Mouse (Mus musculus) right cerebral cortex, postnatal 4 days (tissue): Measurements from ENCODE around the gene B3galt4.

Experiments
- DNase-seq: peaks from one replicate; pipeline ENCODE4 v3.0.0-alpha.2; 2022

B3galt4 gene

GRCm38 (mm10) chr17:33902491-33902890, 48.8 kb downstream of the B3galt4 start:
- DNase-seq: no peak

- DNase-seq: no peak
Measured at GRCm38 (mm10) chr17:33902079-33902478, 49.2 kb downstream of the B3galt4 start.

GRCm38 (mm10) chr17:33901653-33902052, 49.6 kb downstream of the B3galt4 start:
- no peak for DNase-seq

GRCm38 (mm10) chr17:33900989-33901314, 50.3 kb downstream of the B3galt4 start:
- no peak for DNase-seq

GRCm38 (mm10) chr17:33900281-33900988, 50.9 kb downstream of the B3galt4 start:
- no peak for DNase-seq
